Mouse (Mus musculus): ENCODE data around the gene Adamts17. TPM values are rescaled to one million over a fixed set of nuclear protein-coding genes. Genes with fewer than 3 reads are reported as not detected.

Gene Adamts17
- total RNA-seq, 2 experiments from 2014 or later, result not detected

DNA sequence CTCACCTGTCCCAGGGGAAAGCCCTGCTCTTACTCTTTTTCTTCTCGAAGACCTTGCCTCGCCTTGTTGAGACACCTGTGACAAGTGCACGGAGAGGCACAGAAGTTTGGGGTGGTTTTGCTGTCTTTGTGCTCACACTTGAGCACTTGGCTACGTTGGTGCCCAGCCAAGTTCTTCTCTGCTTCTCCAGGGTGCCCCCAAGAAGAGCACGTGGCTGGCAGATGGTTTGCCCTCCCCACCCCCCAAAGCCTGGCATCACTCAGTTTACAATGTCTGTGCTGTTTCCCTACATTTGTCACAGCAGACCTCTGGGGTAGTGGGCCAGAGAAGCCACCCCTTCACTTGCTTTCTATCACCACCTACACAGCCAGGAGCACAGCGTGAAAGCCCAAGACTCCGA lies 1.6 kb downstream of the Adamts17 start:
- no peak for ATAC-seq (replicated peaks; ENCODE audit: low FRiP score, low TSS enrichment, poor library complexity, severe bottlenecking)

DNA sequence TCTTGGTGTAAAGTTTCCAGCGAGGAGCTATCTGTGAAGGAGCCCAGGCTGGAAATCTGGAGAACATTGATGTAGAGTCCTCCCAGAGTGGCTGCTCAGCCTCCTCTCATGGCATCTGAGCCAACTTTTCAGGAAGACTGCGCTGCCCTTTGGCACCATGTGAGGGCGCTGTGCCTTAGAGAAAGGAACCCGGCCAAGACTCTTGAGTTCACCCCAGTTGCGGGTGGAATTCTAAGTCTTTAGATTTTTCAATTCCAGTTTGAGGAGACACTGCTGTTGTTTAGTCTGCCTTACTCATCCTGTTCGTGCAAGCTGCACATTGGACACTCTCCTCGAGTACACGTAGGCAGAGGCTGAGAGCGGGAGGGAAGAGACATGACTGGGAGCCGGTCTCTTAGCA lies 2.5 kb downstream of the Adamts17 start:
- ATAC-seq (replicated peaks; ENCODE audit: low FRiP score, low TSS enrichment, poor library complexity, severe bottlenecking), result no peak

DNA sequence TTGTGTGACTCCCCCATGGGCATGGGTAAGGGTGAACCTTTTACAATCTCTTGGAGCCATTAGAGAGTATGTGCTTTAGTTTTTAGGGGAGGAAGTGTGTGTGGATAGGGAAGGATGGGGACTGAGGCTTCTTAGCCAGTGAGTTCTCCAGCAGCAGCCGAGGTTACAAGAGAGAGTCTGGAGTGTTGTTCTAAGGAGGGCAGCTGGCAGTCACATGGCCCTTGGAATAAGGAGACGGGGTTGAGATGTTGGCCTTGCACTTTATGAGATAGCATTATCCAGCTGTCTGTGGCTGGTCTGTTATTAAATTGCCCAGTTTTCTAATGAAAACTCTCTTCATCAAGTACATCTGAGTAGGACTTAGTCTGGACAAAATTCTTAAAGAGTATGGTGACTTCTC lies 4.3 kb downstream of the Adamts17 start:
- no peak for ATAC-seq (replicated peaks; ENCODE audit: low FRiP score, low TSS enrichment, poor library complexity, severe bottlenecking)

DNA sequence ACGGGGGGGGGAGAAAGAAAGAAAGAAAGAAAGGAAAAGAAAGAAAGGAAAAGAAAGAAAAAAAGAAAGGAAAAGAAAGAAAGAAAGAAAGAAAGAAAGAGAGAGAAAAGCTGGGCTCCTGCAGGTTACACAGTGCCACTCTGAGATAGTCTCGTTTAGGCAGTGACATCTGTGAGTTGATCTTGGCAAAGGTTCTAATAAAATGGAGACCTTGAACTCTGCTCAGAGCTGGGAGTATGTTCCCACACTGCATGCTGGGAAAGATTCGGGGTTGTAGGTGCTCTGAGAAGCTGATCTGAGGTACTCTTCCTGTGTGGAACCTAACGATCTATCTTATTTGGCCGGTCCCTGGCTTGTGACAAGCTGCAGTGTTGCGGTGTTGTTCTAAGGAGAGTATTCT lies 7.0 kb downstream of the Adamts17 start:
- ATAC-seq (replicated peaks; ENCODE audit: low FRiP score, low TSS enrichment, poor library complexity, severe bottlenecking), result no peak

DNA sequence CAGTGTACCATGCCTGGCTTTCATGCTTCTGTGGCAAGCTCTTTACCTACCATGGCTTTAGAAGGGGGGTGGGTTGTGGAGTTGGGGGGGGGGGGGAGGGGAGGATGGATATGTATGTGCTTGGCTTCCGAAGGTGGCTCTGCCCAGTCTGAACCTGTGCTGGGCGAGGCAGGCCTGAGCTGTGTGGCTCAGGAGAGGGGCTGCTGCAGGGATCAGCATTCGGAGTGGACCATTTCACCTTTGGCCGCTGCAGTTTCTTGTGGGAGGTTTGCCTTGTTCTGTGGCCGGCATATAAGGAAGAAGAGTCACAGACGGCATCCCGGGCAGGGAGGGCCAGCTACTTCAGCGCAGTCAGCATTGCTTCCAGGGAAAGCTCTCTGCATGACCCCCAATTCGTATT lies 7.8 kb downstream of the Adamts17 start:
- ATAC-seq (replicated peaks; ENCODE audit: low FRiP score, low TSS enrichment, poor library complexity, severe bottlenecking), result no peak

DNA sequence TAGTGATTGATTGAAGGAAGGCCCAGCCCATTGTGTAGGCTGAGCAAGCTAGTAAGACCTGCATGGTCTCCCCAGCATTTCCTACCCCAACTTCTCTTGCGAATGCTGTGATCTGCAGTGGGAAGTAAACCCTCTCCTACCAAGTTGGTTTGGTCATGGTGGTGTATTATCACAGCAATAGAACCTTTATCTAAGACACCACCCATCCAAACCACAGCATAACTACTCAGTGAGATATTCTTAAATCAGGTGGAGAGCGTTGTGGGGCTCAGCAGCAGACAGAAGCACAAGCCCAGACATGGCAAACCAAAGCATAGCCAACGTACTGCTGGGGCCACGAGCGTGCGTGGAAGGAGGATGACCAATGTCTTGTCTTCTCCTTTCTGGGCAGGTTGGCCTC lies 9.8 kb downstream of the Adamts17 start:
- ATAC-seq (replicated peaks; ENCODE audit: low FRiP score, low TSS enrichment, poor library complexity, severe bottlenecking), result peak; percentile 49; the same call in 1 of the 2 replicates

DNA sequence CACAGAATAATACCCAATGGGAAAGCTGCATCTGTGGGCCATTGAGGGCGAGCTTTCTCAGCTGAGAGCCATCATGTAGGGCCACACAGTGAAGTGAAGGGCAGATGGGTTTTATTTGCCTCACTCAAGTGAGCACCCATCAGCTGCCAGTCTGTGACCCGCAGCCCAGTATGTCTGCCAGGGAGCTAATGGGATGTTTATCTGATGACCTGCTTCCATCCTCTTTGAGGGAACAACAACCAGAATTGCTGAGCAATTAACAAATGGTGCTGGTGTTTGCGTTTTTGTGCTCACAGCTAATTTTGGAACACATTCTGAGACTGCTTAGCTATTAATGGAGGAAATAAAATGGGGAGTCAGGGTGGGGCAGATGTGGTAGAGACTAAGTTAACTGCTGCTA lies 12.6 kb downstream of the Adamts17 start:
- ATAC-seq (replicated peaks; ENCODE audit: low FRiP score, low TSS enrichment, poor library complexity, severe bottlenecking), result no peak

DNA sequence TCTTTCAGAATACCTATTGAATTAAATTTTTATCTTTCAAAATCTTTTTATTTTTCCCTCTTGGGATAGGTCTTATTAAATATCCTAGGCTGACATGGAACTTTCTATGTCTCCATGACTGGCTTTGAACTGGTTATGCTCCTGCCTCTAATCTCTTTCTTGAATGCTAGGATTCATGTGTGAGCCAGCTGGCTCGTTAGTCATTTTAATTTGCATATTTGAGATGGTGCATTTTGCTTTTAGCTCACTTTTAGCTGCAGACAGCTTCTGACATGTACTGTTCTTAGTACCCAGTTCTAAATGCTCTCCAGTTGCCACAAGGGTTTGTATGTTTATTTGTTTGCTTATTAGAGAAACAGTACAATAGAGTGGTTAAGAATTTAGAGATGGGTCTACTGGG lies 18.1 kb downstream of the Adamts17 start:
- no peak for ATAC-seq (replicated peaks; ENCODE audit: low FRiP score, low TSS enrichment, poor library complexity, severe bottlenecking)

DNA sequence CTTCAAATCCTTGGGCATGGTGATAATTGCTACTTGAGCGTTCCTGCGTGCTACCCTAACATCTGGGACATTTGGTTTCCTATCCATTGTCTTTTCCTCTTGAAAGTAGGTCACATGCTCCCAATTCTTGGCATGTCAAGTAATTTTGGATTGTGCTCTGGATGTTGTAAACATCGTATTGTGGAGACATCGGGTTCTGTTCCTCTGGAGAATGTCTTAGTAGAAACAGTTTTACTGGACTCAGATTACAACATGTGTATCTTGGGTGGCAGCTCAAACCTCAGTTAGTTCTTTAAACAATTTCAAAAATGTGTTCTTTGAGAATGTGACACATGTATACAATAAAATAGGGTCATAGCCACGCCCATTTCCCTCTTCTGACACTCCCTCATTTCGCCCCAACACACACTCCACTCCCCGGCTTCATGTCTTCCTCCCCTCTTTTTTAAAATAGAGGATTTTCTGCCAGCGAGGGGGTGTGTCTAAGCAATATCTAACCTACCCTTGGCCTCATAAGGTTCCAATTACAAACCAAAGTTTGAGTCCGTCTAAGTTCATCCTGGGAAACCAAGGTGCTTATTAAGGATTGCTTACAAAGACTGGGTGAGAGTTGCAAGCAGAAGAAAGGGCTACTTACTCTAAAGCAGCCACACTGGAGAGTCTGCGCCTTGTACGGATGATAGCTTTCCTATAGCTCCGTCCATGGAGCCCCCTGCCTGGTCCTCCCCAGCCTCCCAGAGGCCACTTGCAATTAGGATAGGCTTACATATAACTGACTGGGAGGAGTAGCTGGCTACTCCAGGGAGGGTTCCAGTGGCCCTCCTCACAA lies 18.9 kb downstream of the Adamts17 start:
- no peak for ATAC-seq (replicated peaks; ENCODE audit: low FRiP score, low TSS enrichment, poor library complexity, severe bottlenecking)

DNA sequence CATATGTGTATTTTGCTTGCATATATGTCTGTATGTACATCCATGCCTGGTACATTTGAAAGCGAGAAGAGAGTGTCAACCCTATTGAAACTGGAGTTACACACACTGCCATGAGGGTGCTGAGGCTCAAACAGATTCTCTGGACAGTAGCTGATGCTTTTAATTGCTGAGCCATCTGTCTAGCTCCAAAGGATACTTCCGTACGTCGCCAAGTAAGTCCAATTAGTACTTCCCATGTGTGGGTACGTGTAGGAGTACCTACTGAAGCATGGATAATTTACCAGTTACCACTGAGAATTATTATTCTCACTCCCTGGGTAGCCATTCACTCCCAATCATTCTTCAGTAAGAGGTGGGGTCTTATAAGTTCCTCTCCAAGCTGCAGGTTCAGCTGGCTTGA lies 19.7 kb downstream of the Adamts17 start:
- ATAC-seq (replicated peaks; ENCODE audit: low FRiP score, low TSS enrichment, poor library complexity, severe bottlenecking), result no peak

DNA sequence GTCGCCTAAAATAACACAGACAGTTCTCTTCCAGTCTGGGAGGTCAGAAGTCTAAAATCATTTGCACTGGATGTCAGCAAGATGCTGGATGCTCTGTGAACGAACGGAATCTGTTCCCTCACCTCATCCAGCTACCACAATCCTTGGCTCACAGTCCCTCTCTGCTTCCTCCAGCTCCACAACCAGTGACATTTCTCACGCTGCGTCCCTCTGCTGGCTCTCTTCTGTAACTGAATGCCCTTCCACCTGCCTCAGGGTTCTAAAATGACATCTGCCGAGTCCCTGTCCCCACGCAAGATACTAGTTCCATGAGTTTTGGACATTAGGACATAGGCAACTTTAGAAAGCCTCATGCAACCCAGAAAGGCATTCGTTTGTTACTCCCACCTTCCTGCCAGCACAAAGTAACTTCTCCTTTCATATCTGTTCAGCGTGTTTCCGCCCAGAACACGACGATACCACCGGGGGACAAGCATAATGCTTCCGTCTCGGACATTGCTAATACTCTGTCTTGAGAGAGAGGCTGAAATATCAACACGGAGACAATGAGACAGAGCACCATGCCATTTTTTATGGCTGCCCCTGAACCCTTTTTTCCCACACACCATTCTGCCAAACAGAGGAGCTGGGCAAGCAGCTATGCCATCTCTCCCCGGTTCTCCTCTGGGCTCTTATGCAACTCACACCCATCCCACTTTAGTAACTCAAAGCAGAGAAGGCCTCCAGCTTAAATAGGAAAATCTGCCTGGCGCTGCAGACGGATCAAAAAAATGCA lies 27.6 kb downstream of the Adamts17 start:
- peak; percentile 41; the same call in 1 of the 2 replicates for ATAC-seq (replicated peaks; ENCODE audit: low FRiP score, low TSS enrichment, poor library complexity, severe bottlenecking)

DNA sequence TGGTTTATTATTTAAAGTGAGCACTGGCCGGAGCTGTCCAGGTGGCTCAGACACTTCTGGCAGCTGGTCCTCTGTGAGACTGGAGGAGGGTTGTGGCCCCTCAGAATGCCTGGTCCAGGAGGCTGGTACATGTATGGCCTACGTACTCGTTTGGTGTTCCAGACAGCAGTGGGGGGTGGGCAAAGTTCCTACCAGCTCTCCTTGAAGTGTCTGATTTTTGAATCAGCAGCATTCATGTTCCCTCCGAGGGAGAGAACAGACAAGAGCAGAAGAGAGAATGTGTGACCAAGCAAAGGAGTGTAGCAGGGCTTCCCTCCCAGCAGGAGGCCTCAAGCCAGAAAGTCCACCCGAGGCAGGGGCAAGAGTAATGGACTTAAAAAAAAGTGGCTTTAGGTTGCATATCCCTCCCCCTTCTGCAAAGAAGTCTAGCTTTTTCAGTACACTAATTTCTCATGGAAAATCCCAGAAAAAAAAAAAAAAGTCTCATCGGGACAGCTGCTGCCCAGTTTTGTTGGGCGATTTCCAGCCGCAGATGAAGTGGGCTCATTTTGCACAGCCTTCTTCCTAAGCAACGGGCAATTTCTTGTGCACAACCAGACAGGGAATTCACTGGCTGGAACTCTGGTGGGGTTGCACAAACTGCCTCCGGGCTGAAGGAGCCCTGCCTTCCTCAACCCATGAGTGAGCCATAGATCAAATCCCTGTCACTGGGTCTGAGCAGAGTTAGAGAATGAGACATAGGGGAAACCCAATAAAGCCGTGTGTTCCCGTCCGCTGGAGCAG lies 28.4 kb downstream of the Adamts17 start:
- ATAC-seq (replicated peaks; ENCODE audit: low FRiP score, low TSS enrichment, poor library complexity, severe bottlenecking), result no peak

DNA sequence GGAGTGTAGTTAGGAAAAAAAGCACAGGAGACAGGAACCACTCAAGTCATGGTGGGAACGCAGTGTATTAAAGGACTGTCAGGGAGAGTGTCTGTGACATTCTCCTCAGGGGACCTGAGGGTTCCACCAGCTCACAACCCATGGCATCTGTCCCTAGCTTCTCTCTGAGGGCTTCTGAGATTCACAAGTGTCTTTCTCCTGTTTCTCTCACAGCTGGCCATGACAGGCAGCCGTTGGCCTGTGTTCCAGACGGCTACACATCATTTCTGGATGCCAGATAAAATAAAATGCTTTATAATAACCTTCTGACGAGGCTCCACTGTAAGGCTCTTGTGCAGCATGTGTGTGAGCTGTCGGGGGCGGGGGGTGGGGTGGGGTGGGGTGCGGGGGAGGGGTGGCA lies 32.0 kb downstream of the Adamts17 start:
- no peak for ATAC-seq (replicated peaks; ENCODE audit: low FRiP score, low TSS enrichment, poor library complexity, severe bottlenecking)

DNA sequence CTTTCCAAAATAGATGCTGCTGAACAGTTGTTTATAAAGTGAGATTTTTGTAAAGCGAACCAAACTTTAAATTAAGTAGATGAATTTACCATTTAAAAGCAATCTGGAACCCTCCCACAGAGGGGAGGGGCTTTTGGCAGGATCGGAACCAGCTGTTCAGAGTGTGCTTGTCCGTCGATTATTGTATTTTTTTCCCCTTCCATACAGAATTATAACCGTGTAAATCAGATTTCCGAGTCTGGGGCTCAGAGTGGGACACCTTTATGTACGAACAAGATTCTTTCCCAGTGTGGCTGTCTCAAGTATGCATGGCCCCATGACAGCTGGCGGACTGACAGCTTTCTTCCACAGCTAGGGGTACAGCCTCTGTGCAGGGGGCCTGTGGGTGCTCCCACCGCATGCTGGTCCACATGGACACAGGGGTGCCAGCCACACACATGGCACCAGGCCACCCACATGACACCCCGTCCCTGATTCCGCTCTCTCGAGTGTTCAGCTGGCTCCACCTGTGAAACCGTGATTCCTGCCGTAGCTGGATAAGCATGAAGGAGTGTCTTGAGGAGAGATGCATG lies 32.5 kb downstream of the Adamts17 start:
- no peak for ATAC-seq (replicated peaks; ENCODE audit: low FRiP score, low TSS enrichment, poor library complexity, severe bottlenecking)

DNA sequence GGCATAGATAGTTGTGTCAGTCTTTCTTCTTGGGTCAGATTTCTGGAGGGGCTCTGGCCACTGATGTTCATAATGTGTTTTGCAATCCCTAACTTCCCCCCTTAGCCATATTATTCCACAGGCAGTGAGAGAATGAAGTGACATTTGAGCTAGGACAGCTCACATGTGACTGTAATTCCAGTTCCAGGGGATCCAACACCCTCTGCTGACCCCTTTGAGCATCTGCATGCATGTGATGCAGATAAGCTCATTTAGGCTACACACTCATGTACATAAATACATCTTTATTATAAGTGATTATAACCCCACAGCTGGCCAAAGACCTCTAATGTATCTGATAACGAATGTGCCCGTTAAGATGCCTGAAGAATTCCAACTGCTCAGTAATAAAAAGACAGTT lies 33.7 kb downstream of the Adamts17 start:
- no peak for ATAC-seq (replicated peaks; ENCODE audit: low FRiP score, low TSS enrichment, poor library complexity, severe bottlenecking)

DNA sequence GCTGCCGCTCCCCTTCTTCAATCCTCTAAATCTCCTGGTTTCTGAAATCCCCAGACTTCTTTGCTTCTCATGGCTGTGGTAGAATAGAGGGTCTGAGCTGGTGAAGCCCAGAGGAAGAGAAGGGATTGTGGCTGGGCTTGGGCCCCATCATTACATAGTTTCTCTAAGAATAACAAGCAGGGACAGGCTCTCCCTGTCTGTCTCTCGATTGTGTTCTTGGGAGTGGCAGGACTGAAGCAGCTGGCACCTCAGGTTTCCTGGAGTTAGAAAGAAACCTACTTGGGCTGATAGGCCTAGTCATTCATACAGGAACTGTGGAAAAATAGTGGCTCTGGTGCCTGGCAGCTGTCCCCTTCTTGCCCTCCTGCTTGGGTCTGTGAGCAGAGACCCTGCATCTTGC lies 51.9 kb downstream of the Adamts17 start:
- ATAC-seq (replicated peaks; ENCODE audit: low FRiP score, low TSS enrichment, poor library complexity, severe bottlenecking), result no peak

DNA sequence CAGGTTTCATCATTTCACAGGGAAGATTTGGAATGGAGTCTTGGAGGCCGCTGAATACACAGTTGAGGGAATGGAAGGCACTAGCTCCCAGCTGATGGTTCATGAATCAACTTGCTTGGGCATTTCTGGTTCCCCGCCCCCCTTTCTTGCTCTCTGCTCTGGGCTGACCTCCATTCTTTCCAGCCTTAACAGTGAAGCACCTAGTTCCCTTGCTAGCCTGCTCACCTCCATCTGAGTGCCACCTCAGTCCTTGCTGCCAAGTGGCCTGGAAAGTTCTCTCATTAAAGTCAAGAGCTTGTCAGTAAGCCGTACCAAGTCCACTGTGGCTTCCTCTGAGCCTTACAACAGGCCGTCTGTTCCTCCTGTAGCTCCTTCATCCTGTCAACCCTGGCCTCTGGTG lies 52.6 kb downstream of the Adamts17 start:
- no peak for ATAC-seq (replicated peaks; ENCODE audit: low FRiP score, low TSS enrichment, poor library complexity, severe bottlenecking)

DNA sequence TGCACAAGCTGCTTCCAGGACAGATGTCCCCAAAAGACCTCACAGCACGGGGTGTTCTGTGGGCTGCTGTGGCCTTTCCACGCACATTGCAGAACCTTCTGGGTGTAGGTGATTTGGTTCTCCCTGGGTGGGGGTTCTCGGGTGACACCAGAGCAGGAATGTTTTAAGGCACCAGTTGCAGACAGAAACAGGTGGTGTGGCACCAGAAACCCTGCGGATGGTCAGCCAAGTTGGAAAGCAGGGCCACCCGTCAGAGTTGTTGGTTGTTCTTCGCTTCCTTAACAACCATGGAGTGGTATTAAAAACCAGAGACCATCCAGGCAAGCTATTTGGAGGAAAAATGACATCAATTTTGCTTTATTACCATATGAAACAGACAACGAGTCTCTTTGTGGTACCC lies 62.8 kb downstream of the Adamts17 start:
- no peak for ATAC-seq (replicated peaks; ENCODE audit: low FRiP score, low TSS enrichment, poor library complexity, severe bottlenecking)

DNA sequence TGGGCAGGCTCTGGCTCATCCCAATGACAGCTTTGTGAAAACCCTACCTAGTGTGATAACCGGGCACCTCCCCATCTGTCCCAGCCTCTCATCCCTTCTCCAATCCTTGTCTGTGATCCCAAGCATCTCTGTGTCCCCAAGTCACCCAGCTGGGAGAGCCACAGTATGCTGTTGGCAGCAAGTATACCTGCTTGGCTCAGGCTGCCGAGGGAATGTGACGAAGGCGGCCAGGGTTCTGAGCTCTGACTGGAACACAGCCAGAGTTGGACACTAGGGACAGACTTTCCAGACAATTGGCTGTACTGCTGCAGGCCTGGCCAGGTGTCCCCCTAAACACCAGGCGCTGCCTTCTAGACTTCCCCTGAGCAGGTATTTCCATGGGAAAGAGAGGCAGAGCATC lies 63.5 kb downstream of the Adamts17 start:
- ATAC-seq (replicated peaks; ENCODE audit: low FRiP score, low TSS enrichment, poor library complexity, severe bottlenecking), result no peak

DNA sequence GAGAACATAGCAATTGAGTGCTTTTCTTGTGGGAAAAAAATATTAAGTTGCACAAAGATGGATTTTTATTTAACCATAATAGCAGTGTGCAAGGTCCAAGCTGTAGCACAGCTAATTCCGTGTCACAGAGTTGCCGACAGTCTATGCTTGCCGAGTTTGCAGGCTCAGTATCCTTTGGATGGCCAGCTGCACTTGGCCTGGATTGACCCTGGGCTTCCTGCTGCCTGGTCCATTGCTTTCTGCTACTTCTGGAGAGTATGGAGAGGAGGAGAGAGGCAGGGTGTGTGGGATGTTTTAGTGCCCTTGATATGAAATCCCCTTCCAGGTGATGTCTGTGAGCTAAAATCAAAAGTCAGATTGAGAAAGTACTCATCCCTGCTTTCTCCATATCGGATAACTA lies 66.4 kb downstream of the Adamts17 start:
- ATAC-seq (replicated peaks; ENCODE audit: low FRiP score, low TSS enrichment, poor library complexity, severe bottlenecking), result no peak
